Mouse (Mus musculus): ENCODE data around the gene Ssbp3.

Gene Ssbp3

DNA sequence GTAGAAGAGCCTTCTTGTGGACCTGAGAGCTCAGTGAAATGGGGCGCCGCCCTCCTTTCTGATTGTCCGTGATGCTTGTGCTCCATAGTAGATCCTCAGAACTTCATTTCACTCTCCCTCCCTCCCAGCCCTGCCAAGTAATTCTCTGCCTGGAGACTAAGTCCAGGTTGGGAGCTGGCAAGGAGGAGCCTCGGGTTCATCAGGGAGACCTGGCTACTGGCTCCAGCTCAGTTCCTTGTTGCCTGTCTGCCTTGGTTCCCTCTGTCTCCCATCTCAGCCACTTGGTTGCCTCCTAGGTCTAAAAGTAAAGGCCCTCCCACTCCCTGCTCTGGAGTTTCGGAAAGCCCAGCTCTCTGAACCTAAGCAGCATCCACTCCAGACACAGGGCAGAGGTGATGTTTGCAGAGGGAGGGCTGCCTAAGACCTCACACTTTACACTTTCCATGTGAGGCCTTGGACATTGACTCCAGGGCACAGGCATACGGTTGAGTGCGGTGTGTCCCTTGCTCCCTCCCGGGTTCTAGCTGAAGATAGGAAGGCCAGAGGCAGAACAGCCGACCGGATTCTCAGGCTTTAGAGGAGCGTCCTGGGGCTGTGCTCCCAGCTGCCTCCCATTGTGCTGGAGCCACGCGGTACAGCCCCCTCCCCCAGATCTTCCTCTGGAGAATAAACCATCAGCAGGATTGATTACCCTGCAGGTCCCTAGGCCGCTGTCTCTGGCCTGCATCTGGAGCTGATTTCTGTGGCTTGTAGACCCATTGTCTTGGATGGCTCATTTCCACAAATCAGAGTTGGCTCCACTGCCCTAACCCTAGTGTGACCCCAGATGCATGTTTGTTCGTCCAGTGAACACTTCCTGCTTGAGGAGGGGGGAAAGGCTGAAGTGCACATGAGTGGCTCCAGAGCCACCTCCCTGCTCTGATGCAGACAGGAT is 75.7 kb downstream of the Ssbp3 start:
- DNase-seq (ENCODE audit: extremely low spot score) = peak; percentile 81

GRCm38 (mm10) chr4:106987725-106988364 is 77.3 kb downstream of the Ssbp3 start:
- DNase-seq (ENCODE audit: extremely low spot score) = peak; percentile 84

GRCm38 (mm10) chr4:106988886-106989225 is 78.4 kb downstream of the Ssbp3 start:
- DNase-seq (ENCODE audit: extremely low spot score) = no peak

DNA sequence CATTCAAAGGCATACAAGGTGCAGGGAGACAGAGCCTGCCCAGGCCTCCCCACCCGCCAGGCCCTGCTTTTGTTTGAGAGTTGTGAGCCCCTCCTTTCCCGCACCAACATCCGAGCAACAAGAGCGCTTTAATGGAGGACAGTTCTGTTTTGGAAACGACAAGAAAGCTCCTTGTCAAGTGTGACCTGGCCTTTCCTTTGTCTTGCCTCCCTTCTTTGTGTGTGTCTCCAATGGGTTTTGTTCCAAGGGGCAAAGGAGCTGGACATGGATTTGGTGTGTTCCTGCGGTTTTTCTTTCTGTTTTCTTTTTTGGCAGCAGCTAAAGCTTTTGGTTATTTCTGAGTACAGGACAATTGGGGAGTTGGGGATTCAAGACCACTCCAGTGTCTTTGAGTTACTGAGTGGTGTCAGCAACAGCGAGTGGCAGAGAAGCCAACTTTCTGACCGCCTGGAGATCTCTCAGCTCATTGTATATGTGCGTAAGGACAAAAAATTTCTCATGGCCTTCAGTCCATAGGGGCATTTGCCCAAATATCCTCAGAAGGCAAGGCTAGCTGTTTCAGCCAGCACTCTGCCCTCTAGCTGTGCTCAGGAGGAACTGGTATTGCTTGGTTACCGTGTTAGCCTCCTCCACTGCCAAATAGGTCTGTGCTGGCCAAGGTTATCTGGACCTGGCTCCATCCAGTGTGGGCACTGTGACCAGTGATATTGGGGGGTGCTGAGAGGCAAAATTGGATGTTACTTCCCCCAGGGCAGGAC is 78.9 kb downstream of the Ssbp3 start:
- DNase-seq (ENCODE audit: extremely low spot score) = peak; percentile 57

DNA sequence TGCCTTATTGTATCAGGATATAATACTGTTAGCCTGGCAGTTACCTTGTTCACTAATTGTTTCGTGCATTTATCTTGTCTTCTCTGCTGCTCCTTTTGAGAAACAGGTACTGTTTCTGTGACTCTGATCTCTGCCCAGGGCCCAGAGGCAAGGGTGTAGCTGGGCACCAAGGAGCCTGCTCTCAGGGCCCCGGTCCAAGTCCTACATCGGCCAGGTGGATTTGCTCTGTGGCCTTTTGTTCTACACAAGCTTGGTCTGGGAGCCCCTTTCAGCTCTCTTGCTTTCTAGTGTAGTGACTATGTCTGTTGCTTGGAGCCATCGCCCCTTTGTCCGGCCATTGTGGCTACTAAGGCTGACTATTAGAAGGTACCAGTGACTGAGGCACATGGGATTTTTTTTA is 82.6 kb downstream of the Ssbp3 start:
- DNase-seq (ENCODE audit: extremely low spot score) = no peak

DNA sequence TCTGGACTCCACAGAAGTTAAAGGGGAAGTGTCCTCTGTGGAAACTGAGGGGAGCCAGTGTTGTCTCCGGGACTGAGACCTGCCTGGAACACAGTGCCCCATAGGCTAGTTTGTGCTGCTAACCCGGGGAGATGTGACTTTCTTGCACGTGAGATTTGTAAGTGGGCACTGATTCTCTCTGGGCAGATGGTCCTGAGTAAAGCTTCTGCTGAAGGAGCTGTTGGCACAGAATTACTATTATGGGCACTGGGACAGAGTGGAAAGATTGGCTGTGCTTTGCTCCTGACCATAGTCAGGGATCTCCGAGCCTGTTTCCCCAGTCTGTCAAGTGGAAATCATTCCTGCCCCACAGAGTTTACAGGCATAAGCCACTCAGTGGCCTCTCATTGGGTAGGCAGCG is 83.8 kb downstream of the Ssbp3 start:
- DNase-seq (ENCODE audit: extremely low spot score) = no peak

GRCm38 (mm10) chr4:106995069-106995468 is 84.6 kb downstream of the Ssbp3 start:
- DNase-seq (ENCODE audit: extremely low spot score) = no peak

DNA sequence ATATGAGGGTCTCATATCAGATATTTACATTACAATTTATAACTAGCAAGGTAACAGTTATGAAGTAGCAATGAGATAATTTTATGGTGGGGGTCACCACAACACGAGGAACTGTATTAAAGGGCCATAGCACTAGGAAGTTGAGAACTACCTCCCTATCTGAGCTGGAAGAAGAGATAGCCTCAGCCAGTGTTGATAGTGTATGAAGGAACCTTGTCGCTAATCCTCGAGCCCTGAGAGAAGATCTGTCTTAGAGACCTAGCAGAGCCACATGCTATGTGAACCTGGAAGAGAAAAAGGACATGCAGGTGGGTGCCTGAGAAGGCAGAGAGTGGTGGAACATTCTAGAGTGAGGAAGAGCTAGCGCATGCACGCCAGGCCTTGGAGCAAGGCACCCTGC is 85.0 kb downstream of the Ssbp3 start:
- DNase-seq (ENCODE audit: extremely low spot score) = no peak

DNA sequence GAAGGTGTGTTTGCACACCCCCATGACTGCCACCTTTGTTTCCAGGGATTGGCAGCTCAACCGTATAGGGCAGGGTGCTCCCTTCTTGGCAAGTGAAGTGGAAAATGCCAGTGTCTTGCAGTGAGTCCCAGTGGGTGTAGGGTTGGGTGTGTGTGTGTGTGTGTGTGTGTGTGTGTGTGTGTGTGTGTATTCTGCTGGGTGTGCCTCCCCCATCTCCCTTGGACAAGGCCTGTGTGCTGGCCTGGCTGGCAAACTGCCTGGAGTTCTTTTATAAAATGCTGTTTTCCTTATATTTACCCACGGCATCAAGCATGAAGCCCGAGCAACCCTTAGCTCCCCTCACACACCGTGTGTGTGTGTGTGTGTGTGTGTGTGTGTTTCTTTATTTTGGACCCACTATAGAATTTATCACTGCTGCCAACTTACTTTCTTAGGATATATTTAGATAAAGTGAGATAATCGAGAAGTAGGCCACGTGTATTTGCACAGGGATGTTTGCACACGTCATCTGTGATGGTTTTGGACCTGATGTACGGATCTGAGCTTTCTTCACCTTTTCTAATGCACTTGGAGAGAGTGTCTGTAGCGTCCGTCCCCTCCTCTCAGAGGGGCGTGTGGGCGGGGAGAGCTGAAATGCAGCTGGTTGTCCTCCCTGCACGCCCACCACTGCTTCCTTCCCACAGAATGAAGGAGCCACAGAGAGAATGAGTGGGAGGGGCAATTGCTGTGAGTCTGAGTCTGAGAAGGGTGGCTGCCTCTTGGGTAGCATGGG is 86.0 kb downstream of the Ssbp3 start:
- DNase-seq (ENCODE audit: extremely low spot score) = no peak

- no peak for DNase-seq (ENCODE audit: extremely low spot score)
Observed at GRCm38 (mm10) chr4:107001259-107001810, 90.8 kb downstream of the Ssbp3 start.

- no peak for DNase-seq (ENCODE audit: extremely low spot score)
Observed at GRCm38 (mm10) chr4:107001916-107002488, 91.5 kb downstream of the Ssbp3 start.

DNA sequence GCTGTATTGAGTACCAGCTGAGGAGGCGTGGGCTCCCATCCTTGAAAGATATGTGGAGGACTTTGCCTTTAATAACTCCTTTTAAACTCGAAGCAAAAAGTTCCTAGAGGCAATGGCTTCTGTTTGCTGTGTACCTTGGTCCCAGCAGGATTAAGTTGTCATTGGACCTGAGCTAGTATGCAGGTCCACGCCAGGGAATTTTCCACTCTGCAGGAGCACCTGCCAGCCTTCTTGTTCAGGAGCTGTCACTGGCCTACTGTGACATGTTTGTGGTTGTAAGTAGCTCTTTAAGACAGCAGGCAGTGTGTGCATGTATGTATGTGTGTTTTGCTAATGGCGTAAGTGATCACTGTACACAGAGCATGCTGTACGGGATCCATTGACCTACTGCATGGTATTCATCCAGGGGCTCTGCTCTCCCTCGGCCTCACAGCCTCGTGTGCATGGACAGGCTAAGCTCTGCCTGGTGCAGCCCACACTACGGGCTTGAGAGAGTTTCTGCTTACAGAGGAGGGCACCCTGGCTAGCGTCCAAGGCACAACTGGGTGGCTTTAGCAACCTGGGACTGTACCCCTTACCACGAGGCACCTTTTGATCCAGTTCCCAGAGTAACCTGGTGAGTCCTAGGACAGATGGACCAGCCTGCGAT is 92.1 kb downstream of the Ssbp3 start:
- DNase-seq (ENCODE audit: extremely low spot score) = no peak

- DNase-seq (ENCODE audit: extremely low spot score) = no peak
Observed at GRCm38 (mm10) chr4:107003199-107003598, 92.7 kb downstream of the Ssbp3 start.

DNA sequence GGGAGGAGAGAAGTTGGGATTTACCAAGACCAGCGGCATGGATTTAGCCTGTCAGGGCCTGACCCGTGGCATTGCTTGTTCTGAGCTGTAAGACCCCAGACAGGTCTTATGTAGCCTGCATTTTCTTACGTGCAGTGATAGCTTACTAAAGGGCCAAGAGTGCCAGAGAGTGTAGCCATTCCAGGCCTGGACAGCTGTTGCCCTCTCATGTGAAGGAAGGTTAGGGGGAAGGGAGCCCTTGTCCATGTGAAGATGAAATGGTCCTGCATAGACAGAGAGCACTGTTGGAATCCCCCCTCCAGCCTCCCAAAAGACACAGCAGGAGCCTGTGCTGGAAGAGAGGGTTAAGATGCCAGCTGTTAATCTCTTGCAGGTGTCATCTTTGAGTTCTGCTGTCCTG is 93.3 kb downstream of the Ssbp3 start:
- no peak for DNase-seq (ENCODE audit: extremely low spot score)

GRCm38 (mm10) chr4:107004346-107004745 is 93.8 kb downstream of the Ssbp3 start:
- no peak for DNase-seq (ENCODE audit: extremely low spot score)

DNA sequence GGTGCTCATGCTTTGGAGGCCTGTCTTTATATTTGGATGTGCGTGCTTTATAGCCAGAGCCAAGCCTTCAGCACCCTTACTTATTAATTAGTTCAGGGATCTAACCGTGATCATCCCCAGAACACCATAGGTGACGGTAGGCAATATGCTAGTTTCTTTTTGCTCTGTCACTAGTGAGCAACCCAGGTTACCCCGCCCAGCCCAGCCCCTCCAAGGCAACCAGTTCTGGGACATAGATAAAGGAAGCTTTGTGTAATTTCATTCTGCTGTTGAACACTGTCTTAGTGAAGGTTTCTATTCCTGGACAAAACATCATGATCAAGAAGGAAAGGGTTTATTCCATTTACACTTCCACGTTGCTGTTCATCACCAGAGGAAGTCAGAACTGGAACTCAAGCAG is 94.7 kb downstream of the Ssbp3 start:
- DNase-seq (ENCODE audit: extremely low spot score) = no peak

GRCm38 (mm10) chr4:107006229-107006628 is 95.7 kb downstream of the Ssbp3 start:
- DNase-seq (ENCODE audit: extremely low spot score) = no peak

- no peak for DNase-seq (ENCODE audit: extremely low spot score)
Observed at GRCm38 (mm10) chr4:107006807-107007206, 96.3 kb downstream of the Ssbp3 start.

DNA sequence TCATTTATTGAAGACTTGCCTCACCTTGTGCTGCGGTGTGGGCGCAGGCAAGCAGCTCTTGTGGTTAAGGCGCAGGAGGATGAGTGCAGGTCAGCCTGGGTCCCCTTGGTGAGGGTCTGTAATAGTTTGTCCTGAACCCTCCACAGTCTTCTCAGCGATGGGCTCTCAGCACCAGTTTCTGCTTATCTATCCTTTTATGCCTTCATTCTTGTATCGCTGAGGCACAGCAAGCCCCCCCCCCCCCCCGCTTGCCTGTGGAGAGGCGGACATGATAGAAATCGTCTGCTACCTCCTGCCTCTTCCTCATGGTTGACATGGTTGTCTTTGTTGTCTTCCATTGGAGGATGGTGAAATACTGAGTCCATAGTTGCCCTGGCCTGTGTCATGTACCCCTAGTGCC is 96.9 kb downstream of the Ssbp3 start:
- no peak for DNase-seq (ENCODE audit: extremely low spot score)

- no peak for DNase-seq (ENCODE audit: extremely low spot score)
Observed at GRCm38 (mm10) chr4:107008161-107008560, 97.7 kb downstream of the Ssbp3 start.

- no peak for DNase-seq (ENCODE audit: extremely low spot score)
Observed at GRCm38 (mm10) chr4:107009548-107009947, 99.0 kb downstream of the Ssbp3 start.

Measured in embryo, embryonic 9.5 days (tissue).